Mouse (Mus musculus): ENCODE data around the gene Sbno1. TPM values are rescaled to one million over a fixed set of nuclear protein-coding genes. Genes with fewer than 3 reads are reported as not detected.
"Not testable (repeated sequence)": the region's sequence is repeated elsewhere in the genome, so short reads cannot be mapped to it uniquely, and the experiment has no call there.

The Sbno1 gene
- total RNA-seq, 4 experiments from 2014 or later: 41.8 to 53.6 (median 48.2) TPM

DNA sequence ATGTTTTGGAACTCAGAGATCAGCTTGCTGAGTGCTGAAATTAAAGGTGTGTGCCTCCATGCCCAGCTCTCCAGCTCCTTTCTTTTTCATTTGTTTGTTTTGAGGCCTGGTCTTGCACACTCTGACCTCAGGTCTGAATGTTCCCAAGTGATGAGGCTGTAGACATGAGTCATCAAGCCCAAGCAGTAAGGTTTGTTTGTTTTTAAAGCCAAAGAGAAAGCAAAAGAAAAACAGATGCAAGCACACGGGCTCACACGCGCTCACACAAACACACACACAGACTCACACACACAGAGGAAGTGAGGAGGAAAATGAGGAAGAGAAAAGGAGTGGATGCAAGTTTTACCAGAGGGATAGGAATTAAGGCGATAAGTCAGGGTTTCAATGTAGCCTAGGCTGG is 48.7 kb downstream of the Sbno1 start:
- DNase-seq (ENCODE audit: low spot score in 2 of 2): no peak

DNA sequence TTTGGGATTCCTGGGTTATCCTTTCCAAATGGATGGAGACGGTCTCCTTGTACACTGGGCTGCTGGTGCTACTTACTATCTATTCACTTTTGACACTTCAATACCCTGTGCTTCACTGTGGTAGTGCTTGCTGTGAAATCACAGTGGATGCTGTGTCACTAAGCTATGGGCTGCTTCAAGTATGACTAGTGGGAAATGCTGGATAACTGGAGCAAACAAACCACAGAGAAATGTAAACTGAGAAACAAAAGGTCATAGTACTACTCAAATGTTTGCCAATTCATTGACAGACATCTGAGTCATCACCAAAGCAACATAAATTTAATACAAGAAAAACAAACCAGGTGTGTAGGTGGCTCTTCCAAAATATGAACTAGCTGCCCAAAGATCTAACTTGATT is 49.4 kb downstream of the Sbno1 start:
- no peak for DNase-seq (ENCODE audit: low spot score in 2 of 2)

DNA sequence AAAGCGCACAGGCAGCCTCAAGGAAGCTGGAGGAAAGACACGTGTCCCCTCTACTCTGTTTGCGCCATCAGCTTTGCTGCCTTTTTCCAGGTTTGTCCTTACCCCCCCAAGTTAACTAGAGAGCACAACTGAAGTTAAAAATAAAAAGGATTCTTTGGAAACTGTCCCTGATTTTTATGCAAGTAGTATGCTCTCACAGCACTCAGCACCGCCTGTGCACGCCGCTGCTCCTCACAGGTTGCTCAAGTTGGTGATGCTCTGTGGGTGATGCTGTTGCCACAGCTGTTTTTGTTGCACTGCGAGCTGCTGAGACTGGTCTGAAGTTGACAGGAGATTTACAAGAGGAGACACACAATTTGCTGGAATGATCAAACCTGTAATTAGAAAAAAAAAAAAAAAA is 51.5 kb downstream of the Sbno1 start:
- DNase-seq (ENCODE audit: low spot score in 2 of 2): no peak

GRCm38 (mm10) chr5:124366721-124367120 is 59.1 kb downstream of the Sbno1 start:
- DNase-seq (ENCODE audit: low spot score in 2 of 2): no peak

- no peak for DNase-seq (ENCODE audit: low spot score in 2 of 2)
Measured at GRCm38 (mm10) chr5:124365754-124366153, 60.0 kb downstream of the Sbno1 start.

DNA sequence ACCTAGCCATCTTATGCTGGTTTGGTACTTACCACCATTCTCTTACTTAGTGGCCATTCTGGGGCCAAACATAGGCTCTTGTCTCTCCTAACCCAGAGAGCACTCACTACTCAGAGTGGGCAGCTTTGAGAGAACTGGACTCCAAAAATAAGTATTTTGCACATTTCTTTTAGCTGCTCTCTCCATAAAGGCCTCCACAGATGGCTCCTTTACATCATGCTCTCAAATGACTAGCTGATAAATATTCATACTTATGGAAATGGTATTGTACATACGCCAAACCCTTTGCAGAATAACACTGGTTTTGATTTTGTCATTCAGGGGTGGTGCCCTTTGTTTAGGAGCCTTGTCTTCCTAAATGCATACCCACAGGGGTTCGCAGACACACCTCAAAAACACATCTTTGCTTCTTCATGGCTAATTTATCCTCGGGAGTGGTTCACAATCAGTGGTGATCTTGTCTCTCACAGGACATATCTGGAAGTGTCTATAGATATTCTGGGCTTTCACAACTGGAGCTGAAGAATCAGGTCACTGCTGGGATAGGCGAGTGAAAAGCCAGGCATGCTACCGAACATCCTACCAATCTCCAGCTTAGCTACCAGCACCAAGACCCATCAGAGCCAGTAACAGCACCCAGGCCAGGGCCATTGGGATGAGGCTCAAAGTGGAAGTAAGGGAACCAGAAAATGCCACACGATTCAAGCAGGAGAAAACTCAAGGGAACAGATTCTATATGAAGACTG is 61.5 kb downstream of the Sbno1 start:
- DNase-seq (ENCODE audit: low spot score in 2 of 2): no peak

GRCm38 (mm10) chr5:124362982-124363381 is 62.8 kb downstream of the Sbno1 start, which contains the start of gene Cdk2ap1:
Cdk2ap1 (minus strand) TSS chr5:124363082.
- DNase-seq (ENCODE audit: low spot score in 2 of 2): not testable (repeated sequence)

GRCm38 (mm10) chr5:124359641-124360040 is 66.2 kb downstream of the Sbno1 start:
- DNase-seq (ENCODE audit: low spot score in 2 of 2): no peak

GRCm38 (mm10) chr5:124356695-124357094 is 69.1 kb downstream of the Sbno1 start:
- DNase-seq (ENCODE audit: low spot score in 2 of 2): no peak

DNA sequence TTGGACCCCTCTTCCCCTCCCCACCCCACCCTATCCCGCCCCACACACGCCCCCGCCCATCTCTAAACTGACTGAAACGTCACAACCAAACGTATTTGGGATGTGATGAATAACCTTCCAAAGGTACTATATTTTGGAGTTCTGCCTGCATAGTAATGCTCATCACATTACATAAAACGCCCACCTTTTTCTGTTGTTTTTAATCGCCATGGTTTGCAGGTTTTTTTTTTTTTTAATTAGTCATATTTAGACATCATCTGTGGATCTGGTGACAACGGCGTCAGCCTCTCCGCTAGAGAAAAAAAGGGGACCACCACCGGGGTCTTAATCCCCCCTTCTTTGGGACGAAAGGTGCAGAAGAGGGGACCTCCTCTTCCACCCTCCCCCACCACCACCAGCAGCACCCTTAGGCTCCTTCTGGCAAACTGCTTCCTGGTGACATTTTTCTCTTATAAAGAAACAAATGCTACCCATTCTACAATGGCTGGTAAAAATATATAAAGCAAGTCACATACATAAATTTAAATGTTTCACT is 70.3 kb downstream of the Sbno1 start:
- DNase-seq (ENCODE audit: low spot score in 2 of 2): no peak

- DNase-seq (ENCODE audit: low spot score in 2 of 2): no peak
Measured at GRCm38 (mm10) chr5:124354574-124355424, 71.0 kb downstream of the Sbno1 start.

DNA sequence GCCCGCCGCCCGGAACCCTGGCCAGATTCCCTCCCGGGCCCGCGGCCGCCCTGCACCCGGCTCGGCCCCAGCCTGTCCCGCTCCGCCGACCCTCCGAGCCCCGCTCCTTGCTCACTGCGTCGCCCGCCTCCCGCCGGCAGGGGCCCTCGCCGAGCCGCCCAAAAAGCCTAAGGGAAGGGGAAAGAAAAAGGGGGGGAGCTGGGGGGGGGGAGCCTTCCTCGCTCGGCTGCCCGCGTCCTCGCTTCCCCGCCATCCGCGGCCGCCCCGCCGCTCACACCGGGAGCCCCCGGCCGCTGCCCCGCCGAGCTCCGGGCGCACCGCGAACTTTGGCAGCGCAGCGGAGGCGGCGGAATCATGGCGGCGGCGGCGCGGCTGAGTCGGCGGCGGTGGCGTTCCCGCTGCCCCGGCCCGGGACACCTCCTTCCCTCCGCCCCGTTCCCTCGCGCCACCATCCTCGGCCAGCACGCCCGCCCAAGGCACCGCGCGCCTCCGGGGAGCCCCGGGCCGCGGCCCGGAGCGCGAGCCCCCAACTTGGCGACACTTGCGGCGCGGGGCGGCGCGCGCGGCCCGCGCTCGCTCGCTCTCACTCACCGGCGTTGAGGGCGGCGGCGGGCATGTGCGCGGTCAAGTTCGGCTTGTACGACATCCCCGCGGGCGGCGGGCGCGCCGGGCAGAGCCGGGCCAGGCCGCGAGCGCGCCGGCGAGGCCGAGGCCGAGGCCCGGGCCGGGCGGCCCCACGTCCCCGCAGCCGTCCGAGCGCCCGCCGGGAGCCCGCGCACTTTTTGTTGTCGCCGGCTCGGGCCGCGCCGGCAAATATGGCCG is 71.9 kb downstream of the Sbno1 start:
- peak; percentile 31 to 42 for DNase-seq (ENCODE audit: low spot score in 2 of 2)

DNA sequence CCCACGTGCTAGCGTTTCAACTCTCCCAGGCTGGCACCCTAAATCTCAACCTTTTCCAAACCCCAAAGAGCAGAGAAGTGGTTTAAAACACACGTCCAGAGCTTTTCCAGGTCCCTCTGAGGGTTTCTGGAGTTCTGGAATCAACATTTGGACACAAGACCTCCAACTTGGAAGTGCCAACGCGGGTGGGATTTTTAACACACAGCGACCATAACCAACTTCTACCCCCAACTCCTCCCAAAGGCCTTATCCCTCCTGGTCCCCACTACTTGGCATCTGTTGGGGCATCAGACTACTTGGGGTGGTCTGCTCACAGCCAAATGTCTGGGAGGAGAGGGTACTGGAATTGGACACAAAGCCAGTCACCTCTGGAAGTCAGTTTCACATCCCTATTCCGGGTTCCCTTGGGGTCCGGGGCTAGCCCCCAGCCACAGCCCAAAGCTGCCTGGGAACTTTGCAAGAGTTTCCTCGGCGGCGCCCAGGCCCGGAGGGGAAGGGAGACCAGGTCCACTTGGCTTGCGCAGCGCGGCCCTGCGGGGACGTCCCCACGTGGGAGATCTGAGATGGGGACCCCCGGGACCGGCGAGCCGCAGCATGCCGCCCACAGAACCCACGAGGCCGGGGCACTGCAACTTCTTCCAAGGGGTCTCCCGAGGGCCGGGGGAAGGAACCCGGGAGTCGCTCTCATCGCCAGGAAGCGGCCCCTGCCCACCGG is 72.6 kb downstream of the Sbno1 start:
- DNase-seq (ENCODE audit: low spot score in 2 of 2): peak in 1 of 2 experiments; percentile 23

GRCm38 (mm10) chr5:124352141-124352920 is 73.5 kb downstream of the Sbno1 start:
- peak; percentile 15 to 60 for DNase-seq (ENCODE audit: low spot score in 2 of 2)

- DNase-seq (ENCODE audit: low spot score in 2 of 2): no peak
Measured at GRCm38 (mm10) chr5:124351604-124352003, 74.2 kb downstream of the Sbno1 start.

DNA sequence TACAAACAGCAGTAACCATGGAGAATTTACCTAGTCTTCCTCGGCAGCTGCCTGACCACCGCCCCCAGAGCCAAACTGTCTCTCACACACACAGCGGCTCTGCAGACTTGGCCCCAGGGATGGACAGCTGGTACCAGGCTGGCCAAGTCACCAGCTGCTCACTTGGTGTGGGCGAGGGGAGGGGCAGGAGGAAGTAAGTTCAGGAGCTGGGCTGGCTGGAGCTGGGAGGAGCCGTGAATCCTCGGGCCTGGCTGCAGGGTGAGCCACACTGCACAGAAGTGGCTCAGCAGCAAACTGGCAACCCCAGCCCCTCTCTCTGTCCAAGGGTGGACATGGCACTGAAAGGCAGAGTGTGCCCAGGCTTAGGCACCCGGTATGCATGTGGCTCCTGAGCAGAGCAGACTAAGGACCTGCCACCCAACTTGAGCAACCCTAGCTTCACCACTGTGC is 74.7 kb downstream of the Sbno1 start:
- peak; percentile 70 to 82 for DNase-seq (ENCODE audit: low spot score in 2 of 2)

GRCm38 (mm10) chr5:124350350-124350749 is 75.5 kb downstream of the Sbno1 start:
- DNase-seq (ENCODE audit: low spot score in 2 of 2): no peak

GRCm38 (mm10) chr5:124349196-124349595 is 76.6 kb downstream of the Sbno1 start:
- DNase-seq (ENCODE audit: low spot score in 2 of 2): peak; percentile 30 to 46

- DNase-seq (ENCODE audit: low spot score in 2 of 2): no peak
Measured at GRCm38 (mm10) chr5:124342897-124343296, 82.9 kb downstream of the Sbno1 start.
